Mouse (Mus musculus) testis, postnatal 14 days (tissue): ENCODE results near the gene Nmt1.

ENCODE experiments used
- DNase-seq: peaks from one replicate; pipeline ENCODE4 v3.0.0; 2021; ENCODE audit warnings: low spot score

Gene Nmt1

DNA sequence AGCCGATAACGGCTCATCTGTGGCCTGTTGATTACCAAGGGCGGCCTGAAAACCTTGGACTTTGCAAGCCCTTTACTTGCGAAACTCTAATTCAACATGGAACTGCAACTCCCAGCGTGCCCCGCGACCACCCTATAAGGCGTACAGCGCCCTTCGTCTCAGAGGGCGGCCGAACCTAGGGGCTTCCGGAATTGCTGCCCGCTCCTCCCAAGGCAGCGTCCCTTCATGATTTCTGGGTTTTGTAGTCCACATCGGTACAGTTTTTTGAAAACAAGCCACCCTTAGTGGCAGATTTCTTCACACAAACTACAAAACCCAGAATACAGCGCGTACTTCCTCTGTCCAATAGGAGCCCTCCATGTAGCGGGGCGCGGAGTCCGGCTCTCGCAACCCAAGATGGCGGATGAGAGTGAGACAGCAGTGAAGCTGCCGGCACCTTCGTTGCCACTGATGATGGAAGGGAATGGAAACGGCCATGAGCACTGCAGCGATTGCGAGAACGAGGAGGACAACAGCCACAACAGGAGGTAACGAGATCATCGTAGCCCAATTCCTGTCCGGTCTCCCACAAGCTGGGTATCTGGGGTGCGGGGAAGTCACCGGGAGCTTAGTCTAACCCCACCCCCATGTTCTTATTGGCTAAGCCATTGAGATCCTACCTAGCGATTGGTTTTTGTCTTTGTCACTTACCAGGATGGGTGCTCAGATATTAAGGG lies at the start of gene Nmt1, which contains the start of gene Dcakd:
Gene Nmt1 (plus strand): TSS at position 15 of the 716 bp plus-strand sequence.
Gene Dcakd (minus strand): TSS at position 158 of the 716 bp plus-strand sequence.
- DNase-seq, result peak; percentile 96

DNA sequence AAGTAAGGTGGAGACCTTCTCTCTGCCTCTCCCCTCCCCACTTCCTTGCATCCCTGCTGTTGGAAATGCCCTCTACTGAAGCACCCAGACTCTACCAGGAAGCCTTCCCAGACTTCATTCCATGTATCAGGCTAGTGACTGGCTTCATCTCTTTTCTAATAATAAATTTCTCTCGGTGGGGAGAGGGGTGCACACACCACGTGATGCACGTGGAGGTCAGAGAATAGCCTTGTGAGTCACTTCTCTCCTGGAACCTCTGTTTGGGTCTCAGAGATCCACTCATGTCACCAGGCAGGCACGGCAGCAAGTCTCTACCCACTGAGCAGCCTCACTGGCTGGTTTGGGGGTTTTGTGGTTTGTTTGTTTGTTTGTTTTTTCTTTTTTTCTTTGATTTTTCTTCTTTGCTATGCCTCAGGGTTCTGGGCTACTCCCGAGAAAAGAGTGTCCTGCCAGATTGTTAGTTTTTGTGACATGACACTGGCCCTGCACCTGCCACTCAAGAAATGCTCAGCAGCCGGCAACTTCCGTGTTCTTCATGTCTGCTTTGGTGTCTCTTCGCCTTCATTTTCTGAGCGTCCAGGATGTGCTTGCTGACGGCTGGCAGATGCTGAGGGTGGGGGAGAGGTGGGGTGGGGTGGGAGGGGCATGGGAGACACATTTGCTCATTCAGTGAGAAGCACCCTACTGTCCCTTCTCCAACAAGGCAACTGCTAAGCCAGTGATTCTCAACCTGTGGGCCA lies 46.7 kb upstream of the Nmt1 start:
- no peak for DNase-seq

DNA sequence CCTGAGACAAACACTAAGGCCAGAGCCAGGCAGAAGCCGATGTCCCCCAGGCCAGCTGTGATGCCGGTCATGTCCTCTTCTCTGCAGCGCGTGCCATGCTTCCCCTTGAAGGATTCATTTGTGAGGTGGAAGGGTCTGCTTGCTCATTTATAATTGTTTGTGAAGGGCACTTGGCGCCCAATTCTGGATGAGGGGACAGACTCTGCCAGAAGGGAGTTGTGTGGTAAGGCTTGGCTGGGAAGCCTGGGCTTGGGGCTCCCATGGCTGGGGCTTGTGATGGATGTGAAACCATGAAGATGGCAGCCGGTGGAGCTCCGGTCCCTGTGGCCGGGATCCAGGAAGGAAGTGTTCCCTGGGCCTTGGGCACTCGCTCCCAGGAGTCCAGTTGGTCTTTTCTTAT lies 43.9 kb upstream of the Nmt1 start:
- no peak for DNase-seq

DNA sequence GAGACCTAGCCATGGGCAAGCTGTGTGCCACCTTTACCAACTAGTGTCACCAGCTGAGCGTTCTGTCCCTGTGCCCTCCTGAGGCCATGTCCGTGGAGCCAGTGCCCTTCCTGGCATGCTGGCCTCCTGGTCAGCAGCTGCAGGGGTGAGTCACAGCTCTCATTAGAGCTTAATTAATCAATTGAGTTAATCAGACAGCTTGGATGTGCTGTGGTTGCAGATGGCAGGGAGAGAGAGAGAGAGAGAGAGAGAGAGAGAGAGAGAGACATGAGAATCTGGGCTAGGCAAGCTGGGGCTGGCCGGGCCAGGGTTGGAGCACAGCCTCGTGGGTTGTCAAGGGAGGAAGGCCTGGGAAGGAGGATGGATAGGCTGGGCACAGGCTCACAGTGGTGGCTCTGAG lies 43.4 kb upstream of the Nmt1 start:
- DNase-seq, result no peak

DNA sequence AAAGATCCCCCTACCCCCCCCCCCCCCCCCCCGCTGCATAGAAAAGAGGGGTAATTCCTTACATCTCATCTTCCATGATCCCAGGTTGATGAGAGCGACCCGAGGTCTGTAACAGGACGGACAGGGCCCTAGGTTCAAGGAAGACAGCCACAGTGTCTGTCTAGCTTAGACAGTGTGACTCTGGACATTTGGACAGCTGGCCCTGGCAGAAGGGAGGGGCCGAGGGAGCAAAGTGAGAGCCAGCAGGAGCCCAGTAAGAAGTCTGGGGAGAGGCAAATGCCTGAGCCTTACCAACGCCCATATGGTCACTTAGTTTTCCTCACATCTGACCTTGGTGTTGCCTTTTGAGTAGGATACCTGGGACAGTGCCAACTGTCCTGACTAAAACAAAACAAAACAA lies 42.8 kb upstream of the Nmt1 start:
- DNase-seq, result no peak

DNA sequence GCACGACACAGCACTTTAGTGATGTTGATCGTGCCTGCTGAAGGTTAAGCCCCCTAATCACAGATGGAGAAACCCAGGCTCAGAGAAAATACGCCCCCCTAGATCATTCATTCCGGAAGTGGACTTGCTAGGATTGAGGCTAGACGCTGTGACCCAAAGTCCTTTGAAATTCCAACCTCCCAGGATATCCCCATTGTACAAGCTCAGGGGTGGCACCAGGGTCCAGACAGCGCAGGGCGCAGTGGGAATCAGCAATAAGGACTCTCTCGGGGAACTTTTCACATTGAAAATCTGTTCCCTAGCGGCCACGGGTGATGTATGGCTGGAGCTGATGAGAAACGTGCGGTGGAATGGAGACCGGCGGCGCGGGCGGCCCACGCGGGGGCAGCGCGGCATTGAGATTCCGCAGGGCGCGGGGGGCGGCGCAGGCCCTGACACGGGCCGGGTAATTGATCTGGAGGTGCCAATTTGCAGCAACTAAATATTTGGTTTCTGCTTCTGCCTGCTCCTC lies 38.3 kb upstream of the Nmt1 start:
- DNase-seq, result no peak

DNA sequence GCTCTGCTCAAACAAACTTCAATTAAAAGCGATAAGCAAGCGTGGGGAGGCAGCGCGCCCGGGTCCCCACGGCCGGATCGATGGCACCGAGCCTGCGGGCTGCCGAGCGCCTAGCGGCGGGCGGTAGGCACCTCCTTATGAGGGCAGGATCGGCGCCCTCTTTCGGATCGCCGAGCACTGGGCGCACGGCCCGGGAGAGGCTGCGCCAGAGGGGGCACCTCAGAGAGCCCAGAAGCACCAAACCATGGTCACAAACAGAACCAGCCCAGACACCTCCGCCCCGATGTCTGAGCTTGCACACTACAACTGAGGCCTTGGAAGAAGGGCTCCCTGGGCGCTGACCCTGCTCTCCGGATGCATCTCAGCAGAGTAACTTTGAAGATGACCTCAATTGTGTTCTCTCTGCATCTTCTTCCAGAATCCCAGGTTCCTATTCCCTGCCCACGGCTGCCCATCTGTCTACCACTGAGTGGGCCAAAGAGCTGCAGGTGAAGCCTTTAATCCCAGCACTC lies 37.8 kb upstream of the Nmt1 start:
- DNase-seq, result no peak

DNA sequence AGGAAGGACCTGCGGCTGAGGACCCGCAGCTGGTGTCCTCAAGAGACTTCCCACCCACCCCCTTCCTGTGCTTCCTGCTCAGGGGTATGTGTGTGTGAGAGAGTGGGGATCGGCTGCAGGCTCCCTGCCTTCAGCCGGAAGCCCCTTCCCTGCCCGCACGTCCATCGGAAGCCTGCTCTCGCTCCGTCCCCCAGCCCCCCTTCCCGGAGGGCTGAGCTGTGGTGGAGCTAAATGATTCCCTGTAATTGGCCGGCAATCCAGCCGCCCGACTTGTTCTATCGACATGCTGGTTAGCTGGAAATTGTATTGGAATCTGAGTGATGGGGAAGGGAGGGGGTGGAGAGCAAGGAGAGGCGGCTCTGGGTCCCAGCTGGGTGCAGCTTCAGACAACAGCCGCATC lies 36.3 kb upstream of the Nmt1 start:
- DNase-seq, result no peak

DNA sequence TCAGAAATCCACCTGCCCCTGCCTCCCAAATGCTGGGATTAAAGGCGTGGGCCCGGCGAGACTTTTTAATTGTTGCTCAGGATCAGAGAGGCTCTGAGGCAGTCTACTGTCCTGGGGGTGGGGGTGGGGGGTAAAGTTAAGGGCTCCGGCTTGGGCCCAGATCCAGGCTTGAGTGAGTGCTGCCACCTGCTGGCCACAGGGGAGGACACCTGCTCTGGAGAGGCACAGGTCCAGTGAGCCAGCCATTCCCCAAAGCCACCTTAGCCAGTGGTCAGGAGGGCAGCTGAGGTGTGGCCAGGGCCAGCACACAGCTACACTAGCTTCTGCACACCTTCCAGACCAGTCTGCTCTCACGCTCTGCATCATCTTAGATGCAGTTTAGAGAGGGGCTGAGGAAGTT lies 35.0 kb upstream of the Nmt1 start:
- peak; percentile 36 for DNase-seq

DNA sequence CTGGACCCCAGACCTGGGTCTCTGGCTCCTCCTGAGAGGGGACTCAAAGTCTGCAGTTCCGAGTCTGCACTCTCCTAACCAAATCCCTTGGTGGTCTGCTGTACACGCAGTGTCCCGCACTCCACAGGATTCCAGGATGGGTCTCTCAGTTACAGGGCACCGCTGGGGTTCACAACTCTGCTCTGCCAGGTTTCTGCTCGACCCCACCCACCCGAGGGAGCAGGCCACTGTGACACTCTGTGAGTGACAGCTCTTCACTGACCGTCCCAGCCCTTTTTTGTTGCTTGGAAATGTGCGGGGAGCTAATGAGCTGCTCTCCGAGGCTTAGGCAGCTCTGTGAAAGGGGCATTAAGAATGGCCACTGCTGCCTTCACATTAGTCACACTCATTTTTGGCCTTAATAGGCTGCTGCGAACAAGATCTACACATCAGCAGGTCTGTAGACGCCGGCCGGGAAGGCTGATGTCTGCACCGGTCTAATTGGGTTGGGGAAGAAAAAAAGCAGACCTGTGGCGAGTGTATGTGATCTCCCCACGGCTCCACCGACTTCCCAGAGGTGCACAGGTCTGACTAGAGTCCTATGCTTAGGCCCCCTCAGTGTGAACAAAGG lies 34.5 kb upstream of the Nmt1 start:
- DNase-seq, result no peak

DNA sequence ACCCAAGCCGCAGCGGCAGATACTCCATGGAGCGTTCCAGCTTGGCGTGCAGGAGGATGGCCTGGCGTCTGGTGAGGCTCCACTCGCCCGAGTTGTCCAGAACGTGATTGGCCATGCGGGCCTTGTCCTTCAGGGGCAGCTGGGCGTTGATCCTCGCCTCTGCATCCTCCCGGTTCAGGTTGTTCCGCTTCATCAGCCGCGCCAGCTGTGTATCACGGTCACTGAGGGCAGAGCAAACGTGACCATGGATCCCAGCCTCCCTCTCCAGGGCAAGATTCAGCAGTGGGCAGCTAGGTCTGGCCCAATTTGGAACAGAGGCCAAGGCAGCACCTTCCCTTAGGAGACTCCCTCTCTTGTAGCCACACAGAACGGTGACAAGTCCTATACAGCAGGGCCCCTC lies 33.0 kb upstream of the Nmt1 start:
- DNase-seq, result no peak

DNA sequence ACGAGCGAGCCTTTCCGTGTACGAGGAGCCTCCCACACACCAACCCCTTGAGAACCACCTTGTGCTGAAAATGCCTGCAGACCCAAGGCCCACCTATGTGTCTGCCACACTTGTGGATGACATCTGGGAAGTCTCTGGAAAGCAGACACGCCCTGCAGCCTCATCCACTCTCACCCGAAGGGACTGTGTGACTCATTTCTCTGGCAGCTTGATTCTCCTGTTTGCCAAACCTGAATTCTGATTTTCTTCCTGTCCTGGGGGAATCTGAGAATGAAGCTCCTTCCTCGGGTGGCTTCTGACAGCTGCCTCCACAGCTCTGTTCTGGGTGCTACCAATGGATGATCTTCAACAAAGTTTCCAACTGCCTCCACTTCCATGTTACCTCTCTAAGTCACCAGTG lies 31.6 kb upstream of the Nmt1 start:
- no peak for DNase-seq

DNA sequence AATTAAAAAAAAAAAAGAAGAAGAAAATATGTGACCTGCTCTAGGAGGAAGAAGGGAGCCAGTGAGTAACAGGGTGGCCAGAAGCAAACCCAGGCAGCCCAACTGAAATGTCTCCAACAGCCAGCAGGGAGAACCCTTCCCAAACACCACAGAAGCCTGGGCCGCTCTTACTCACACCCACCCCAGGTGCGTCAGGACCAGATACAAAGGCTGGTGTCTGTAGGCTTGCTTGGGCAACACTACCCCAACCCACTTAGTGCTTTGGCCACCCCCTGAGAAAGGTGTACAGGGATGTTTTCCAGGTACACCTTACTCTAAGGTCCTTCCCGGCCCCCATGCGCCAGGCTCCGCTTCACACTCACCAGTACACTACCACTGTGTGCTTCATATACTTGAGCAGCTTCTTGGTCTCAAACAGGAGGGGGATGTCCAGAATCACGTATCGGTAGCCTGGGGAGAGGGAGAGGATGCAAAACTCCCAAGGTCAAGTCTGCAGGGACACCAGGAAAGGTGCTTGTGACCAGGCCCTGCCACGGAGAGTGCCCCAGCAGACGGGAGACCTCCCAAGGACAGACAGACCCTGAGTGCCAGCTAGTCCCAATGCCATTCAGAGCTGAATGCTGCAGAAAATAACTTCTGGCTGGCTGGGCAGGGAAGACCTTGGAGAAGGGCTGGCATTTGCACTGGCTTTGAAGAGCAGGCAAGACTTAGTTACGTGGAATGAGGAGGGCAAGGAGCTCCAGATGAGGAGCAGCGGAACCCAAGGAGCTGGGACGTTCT lies 30.8 kb upstream of the Nmt1 start:
- no peak for DNase-seq

DNA sequence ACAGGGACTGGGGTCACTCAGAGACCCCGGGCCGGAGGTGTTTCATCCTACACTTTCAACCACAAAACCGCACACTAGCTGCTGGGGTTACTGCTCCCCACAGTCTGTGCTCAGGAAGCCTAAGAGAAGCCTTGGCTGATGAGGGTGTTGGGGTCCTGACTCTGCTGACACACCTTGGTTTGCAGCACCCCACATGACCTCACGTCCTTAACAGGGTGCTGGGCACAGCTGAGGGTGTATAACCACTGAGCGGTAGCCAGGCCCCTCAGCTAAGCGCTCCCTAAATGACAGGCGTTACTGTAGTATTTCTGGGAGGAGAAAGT lies 29.8 kb upstream of the Nmt1 start:
- no peak for DNase-seq

DNA sequence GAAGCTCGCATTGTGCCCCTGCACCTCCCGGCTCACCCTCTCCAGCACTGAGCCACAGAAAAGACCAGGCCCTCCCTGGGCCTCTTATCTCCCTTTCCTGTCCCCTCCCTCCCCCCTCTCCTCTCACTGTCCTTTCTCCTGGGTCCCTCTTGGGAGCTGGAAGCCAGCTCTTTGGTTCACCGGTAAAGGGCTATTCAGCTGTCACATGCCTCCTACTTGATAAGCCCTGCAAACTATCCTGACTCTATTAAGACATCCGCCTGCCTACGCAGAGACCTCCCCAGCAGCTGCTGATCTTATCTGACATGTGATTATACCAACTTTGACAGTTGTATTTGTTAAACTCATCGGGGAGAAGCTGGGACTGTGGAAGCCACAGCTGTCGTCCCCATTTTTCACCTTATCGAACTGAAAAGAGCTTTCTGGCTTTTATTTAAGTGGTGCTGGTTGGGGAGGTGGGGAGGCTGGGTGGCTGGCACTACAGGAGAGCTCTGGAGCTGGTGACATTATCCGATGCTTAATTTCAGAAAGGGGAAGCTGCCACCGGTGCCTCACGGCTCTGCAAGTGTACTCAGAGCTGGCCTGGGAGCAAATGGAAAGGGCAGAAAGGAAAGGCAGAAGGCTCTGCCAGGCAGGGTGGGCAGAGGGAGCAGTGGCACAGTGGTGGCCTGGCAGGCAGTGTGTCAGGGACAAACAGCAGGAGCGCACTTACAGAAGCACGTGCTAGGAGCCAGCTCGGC lies 29.2 kb upstream of the Nmt1 start:
- no peak for DNase-seq

DNA sequence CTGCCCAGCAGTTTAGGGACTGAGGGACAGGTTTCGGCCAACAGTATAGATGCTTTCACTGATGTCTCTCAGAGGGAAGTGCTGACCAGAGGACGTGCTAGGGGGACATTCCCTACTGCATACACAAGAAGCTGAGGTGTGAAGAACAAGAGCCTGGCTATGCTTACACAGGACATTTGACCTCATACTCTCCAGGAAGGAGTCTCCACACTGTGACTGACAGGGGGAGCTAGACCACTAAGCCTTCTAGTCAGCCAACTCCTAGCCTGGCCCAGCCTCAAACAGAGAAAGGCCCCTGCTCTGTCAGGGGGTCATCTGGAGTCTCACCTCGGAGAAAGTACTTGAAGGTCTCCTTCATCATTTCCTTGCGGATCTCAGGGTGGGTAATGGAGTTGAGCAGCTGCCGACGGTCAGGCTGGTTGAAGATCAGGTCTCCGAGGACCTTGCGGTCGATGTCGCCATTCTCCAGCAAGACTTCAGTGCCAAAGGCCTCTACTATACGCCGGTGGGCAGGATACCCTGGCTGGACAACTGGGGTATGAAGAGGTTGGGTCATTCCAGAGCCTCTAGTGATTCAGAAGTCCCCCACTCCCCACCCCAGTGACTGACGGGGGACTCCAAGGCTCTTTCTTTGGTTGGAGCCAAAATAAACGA lies 28.5 kb upstream of the Nmt1 start:
- DNase-seq, result no peak

DNA sequence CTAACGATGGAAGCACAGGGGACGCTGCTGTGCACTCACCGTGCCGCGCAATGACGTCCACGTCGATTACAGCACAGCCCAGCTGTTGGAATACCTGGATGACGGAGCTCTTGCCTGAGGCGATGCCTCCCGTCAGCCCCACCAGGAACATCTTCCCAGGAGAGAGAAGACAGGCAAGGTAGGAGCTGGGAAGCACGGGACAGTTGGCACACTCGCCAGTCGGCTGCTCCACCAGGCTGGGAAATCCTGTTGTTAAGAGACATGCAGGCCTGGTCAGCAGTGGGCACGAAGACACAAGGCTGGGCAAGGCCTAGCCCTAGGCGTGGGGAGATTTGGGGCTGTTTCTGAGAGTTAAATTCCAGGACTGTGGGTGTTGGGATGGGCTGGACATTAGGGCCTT lies 27.9 kb upstream of the Nmt1 start:
- DNase-seq, result no peak

DNA sequence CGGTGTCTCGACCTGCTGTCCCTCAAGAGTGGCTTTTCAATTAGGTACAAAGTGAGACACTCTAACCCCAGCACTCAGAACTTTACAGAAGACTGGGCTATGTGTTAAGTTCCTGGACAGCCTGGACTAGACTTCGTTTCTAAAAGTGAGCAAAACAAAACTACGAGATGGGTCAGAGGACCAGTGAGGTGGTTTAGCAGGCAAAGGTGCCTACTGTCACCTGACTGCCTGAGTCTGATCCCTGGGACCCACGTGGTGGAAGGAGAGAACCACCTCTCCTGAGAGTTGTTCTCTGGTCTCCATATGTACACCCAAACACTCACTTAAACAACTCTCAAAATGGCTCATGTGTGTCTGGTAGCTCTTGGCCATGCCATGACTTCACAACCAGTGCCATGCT lies 26.9 kb upstream of the Nmt1 start:
- no peak for DNase-seq

DNA sequence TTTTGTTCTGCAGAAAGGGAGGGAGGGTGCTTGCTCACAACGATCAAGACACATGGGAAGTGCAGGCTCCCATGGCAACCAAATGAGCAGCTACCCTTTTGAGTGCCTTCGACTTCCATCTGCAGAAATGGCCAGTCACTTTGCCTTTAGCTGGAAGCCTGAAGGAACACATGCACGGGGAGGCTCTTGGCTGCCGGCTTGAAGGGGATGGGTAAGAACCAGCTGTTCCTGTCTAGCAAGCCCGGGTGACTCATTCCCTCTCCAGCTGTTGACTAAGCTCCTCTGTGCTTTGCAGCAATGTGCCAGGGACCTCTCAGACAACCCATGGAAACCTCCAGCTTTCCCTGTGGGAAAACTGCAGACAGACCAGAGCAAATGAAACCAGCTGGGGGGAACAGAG lies 24.8 kb upstream of the Nmt1 start:
- peak; percentile 80 for DNase-seq

DNA sequence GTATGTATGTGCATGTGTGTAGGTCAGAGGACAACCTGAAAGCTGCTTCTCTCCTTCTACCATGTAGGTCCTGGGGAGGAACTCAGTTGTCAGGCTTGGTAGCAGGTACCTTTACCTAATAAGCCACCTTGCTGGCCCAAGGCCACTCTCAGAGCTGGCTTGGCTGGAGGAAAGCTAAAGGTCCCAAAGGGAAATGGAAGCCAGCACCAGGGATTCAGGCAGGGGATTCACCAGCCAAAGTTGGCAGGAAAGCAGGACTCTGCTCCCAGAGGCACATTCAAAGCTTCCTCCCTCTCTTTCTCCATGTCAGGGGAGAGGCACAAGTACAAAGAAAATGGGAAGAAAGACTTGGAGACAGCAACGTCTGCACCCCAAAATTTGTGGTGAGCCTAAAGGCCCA lies 23.1 kb upstream of the Nmt1 start:
- no peak for DNase-seq
